Comparison of ENCODE assay signal across 8 mouse cellular contexts in genomic region chr15:78447121-78447520, GRCm38 (mm10). TPM values are rescaled to one million over a fixed set of nuclear protein-coding genes. Genes with fewer than 3 reads are reported as not detected.
DNase-seq lines count a peak whose midpoint lies in the region; ATAC-seq lines count a peak whose summit lies in the region.

No protein-coding gene starts in this region.

- no peak for ATAC-seq in kidney, embryonic 15.5 days (replicated peaks; ENCODE audit: low FRiP score)
- no peak for ATAC-seq in hindbrain, embryonic 16.5 days

- H3K9me3 ChIP-seq in kidney, embryonic 15.5 days (replicated peaks) = no peaks in the 10 kb centered on the region
- no peaks in the 10 kb centered on the region for H3K9me3 ChIP-seq in limb, embryonic 10.5 days (replicated peaks)
- no peaks in the 10 kb centered on the region for H3K9me3 ChIP-seq in hindbrain, embryonic 16.5 days (ENCODE audit: control insufficient read depth, low read length)

- H3K36me3 ChIP-seq in kidney, embryonic 15.5 days = no peaks in the 10 kb centered on the region
- H3K36me3 ChIP-seq in limb, embryonic 10.5 days = no peaks in the 10 kb centered on the region
- H3K36me3 ChIP-seq in hindbrain, embryonic 16.5 days (ENCODE audit: control insufficient read depth, insufficient read depth, low read length) = no peaks in the 10 kb centered on the region

- peaks cover 28% of the 10 kb centered on the region for H3K4me1 ChIP-seq in kidney, embryonic 15.5 days
- H3K4me1 ChIP-seq in limb, embryonic 10.5 days = peaks cover 30% of the 10 kb centered on the region
- H3K4me1 ChIP-seq in hindbrain, embryonic 16.5 days (ENCODE audit: control insufficient read depth, insufficient read depth, low read depth, low read length) = peaks cover 4% of the 10 kb centered on the region; the same call in 1 of the 2 replicates

- H3K4me2 ChIP-seq in kidney, embryonic 15.5 days = no peak overlapping the region
- no peak overlapping the region for H3K4me2 ChIP-seq in hindbrain, embryonic 16.5 days (ENCODE audit: low read length)

- no peak overlapping the region for H3K9ac ChIP-seq in kidney, embryonic 15.5 days
- no peak overlapping the region for H3K9ac ChIP-seq in hindbrain, embryonic 16.5 days (ENCODE audit: low read depth, low read length)

- peak; percentile 35 for DNase-seq in cerebellum, adult 11-12 months
- DNase-seq in cerebellum, adult 9-11 months = no peak
- no peak for DNase-seq in kidney, postnatal 14 days
- peak; percentile 35 for DNase-seq in Muller cell, postnatal 12 days (ENCODE audit: inconsistent ontology term)
- no peak for DNase-seq in limb, embryonic 10.5 days (ENCODE audit: low spot score)
- no peak for DNase-seq in urinary bladder, postnatal 14 days (ENCODE audit: low spot score)

- whole genome bisulfite sequencing in kidney, embryonic 15.5 days = 49% methylated on average over 7 of the region's 7 CpGs
- 51% methylated on average over 7 of the region's 7 CpGs for WGBS in limb, embryonic 10.5 days
- 48% methylated on average over 7 of the region's 7 CpGs for WGBS in hindbrain, embryonic 16.5 days

- no peaks in the 10 kb centered on the region for H3K27me3 ChIP-seq in kidney, embryonic 15.5 days
- no peaks in the 10 kb centered on the region for H3K27me3 ChIP-seq in limb, embryonic 10.5 days (ENCODE audit: low read depth, poor library complexity, severe bottlenecking)
- no peaks in the 10 kb centered on the region for H3K27me3 ChIP-seq in hindbrain, embryonic 16.5 days (replicated peaks; ENCODE audit: control insufficient read depth, insufficient read depth, low read length)

- H3K4me3 ChIP-seq in kidney, embryonic 15.5 days (replicated peaks) = no peak overlapping the region
- H3K4me3 ChIP-seq in limb, embryonic 10.5 days = no peak overlapping the region
- H3K4me3 ChIP-seq in hindbrain, embryonic 16.5 days (ENCODE audit: low read length) = no peak overlapping the region

- H3K27ac ChIP-seq in kidney, embryonic 15.5 days = 0 out of 2 replicates have a peak overlapping the region, but pooled peaks have one; percentile 27
- H3K27ac ChIP-seq in limb, embryonic 10.5 days = peak overlapping the region; percentile 86
- no peak overlapping the region; the same call in 1 of the 2 replicates for H3K27ac ChIP-seq in hindbrain, embryonic 16.5 days (ENCODE audit: low read depth, low read length)

RNA-seq across cellular contexts. Expression of gene Kctd17, which starts 18.8 kb away (rescaled TPM):
- polyA plus RNA-seq in kidney, embryonic 15.5 days (2015; fragmentation: Nextera tagmentation; extraction: Ambion mirVana) = 40.0 and 45.8 TPM in 2 replicates
- 42.8 and 49.9 TPM in 2 replicates for polyA plus RNA-seq in limb, embryonic 10.5 days (2016; fragmentation: Nextera tagmentation; extraction: Ambion mirVana)
- 161 and 172 TPM in 2 replicates for polyA plus RNA-seq in hindbrain, embryonic 16.5 days (2015; fragmentation: Nextera tagmentation; extraction: Ambion mirVana)

RNA-seq across cellular contexts. Expression of gene Tmprss6, which starts 21.3 kb away (rescaled TPM):
- polyA plus RNA-seq in kidney, embryonic 15.5 days (2015; fragmentation: Nextera tagmentation; extraction: Ambion mirVana) = 0.31 and 1.0 TPM in 2 replicates
- polyA plus RNA-seq in limb, embryonic 10.5 days (2016; fragmentation: Nextera tagmentation; extraction: Ambion mirVana) = 0.06 TPM in 1 of 2 replicates, not detected in the other
- polyA plus RNA-seq in hindbrain, embryonic 16.5 days (2015; fragmentation: Nextera tagmentation; extraction: Ambion mirVana) = 0.29 and 0.51 TPM in 2 replicates

RNA-seq across cellular contexts. Expression of gene Mpst, which starts 40.9 kb away (rescaled TPM):
- 3.3 and 4.1 TPM in 2 replicates for polyA plus RNA-seq in kidney, embryonic 15.5 days (2015; fragmentation: Nextera tagmentation; extraction: Ambion mirVana)
- 1.1 and 2.1 TPM in 2 replicates for polyA plus RNA-seq in limb, embryonic 10.5 days (2016; fragmentation: Nextera tagmentation; extraction: Ambion mirVana)
- 5.1 and 5.2 TPM in 2 replicates for polyA plus RNA-seq in hindbrain, embryonic 16.5 days (2015; fragmentation: Nextera tagmentation; extraction: Ambion mirVana)

RNA-seq across cellular contexts. Expression of gene Tst, which starts 41.4 kb away (rescaled TPM):
- polyA plus RNA-seq in kidney, embryonic 15.5 days (2015; fragmentation: Nextera tagmentation; extraction: Ambion mirVana) = 44.3 and 52.1 TPM in 2 replicates
- 8.1 and 8.5 TPM in 2 replicates for polyA plus RNA-seq in limb, embryonic 10.5 days (2016; fragmentation: Nextera tagmentation; extraction: Ambion mirVana)
- 30.3 and 43.5 TPM in 2 replicates for polyA plus RNA-seq in hindbrain, embryonic 16.5 days (2015; fragmentation: Nextera tagmentation; extraction: Ambion mirVana)

RNA-seq across cellular contexts. Expression of gene Il2rb, which starts 48.0 kb away (rescaled TPM):
- 0.44 and 0.60 TPM in 2 replicates for polyA plus RNA-seq in kidney, embryonic 15.5 days (2015; fragmentation: Nextera tagmentation; extraction: Ambion mirVana)
- 0.04 TPM in 1 of 2 replicates, not detected in the other for polyA plus RNA-seq in limb, embryonic 10.5 days (2016; fragmentation: Nextera tagmentation; extraction: Ambion mirVana)
- polyA plus RNA-seq in hindbrain, embryonic 16.5 days (2015; fragmentation: Nextera tagmentation; extraction: Ambion mirVana) = 0.26 and 0.37 TPM in 2 replicates

Comparison
In these comparisons a context has a peak if more than half of its experiments do, and no peak if none do; other contexts are left out.
1. DNase-seq: peak in cerebellum, adult 11-12 months (single experiment) and Muller cell, postnatal 12 days (single experiment); none in cerebellum, adult 9-11 months (single experiment), kidney, postnatal 14 days (single experiment), limb, embryonic 10.5 days (single experiment) and urinary bladder, postnatal 14 days (single experiment).